Mouse (Mus musculus) spleen, adult 2 months (tissue): Measurements from ENCODE around the gene Tex11. TPM values are rescaled to one million over a fixed set of nuclear protein-coding genes. Genes with fewer than 3 reads are reported as not detected.

ENCODE experiments used
- DNase-seq, 2 experiments: peaks; one replicate each; pipeline versions ENCODE4 v3.0.0 to v3.0.0-alpha.2; 2012 to 2021; ENCODE audit warnings: low spot score in 2 of 2, low read depth in 1 of 2
- H3K27ac ChIP-seq: fragments of 200-500 bp; 2 replicates; pipeline ENCODE4 v1.5.1; 2012; ENCODE audit warnings: low read length, inconsistent platforms; ENCODE audit not compliant: insufficient read depth
- H3K27me3 ChIP-seq: fragments of 200-500 bp; 2 replicates; pipeline ENCODE4 v1.6.1; 2012; ENCODE audit warnings: mild to moderate bottlenecking, moderate library complexity, low read length, inconsistent platforms; ENCODE audit not compliant: control insufficient read depth, insufficient read depth
- H3K36me3 ChIP-seq: fragments of 200-500 bp; 2 replicates; pipeline ENCODE4 v1.6.1; 2012; ENCODE audit warnings: mild to moderate bottlenecking, low read length, inconsistent platforms; ENCODE audit not compliant: control insufficient read depth, insufficient read depth
- H3K4me1 ChIP-seq: fragments of 200-500 bp; 2 replicates; pipeline ENCODE4 v1.6.1; 2011; ENCODE audit warnings: inconsistent platforms; ENCODE audit not compliant: control insufficient read depth, insufficient read depth, insufficient read length
- H3K4me3 ChIP-seq: fragments of 200-500 bp; 2 replicates; pipeline ENCODE4 v1.5.1; 2011; ENCODE audit warnings: mild to moderate bottlenecking, inconsistent platforms; ENCODE audit not compliant: insufficient read depth, insufficient read length; ENCODE audit errors: extremely low read depth
- CTCF ChIP-seq: fragments of 200-500 bp; IDR thresholded peaks from 2 replicates; pipeline ENCODE4 v1.5.1; 2011; ENCODE audit warnings: mild to moderate bottlenecking, inconsistent platforms; ENCODE audit not compliant: insufficient read depth, insufficient read length, insufficient replicate concordance; ENCODE audit errors: extremely low read depth
- POLR2A ChIP-seq: fragments of 200-500 bp; IDR thresholded peaks from 2 replicates; pipeline ENCODE4 v1.6.1; 2011; ENCODE audit warnings: low read depth, low read length, inconsistent platforms
- WGBS: fragments of 180-500 bp; shearing (Covaris S2); methylation state at CpG from one replicate; pipeline ENCODE4 v1.1.7; 2018; 5-methylcytosine and 5-hydroxymethylcytosine counted together
- polyA plus RNA-seq: library from polyadenylated mRNA; depleted of rRNA; stranded (reverse); fragments of >200 nt; gene quantifications from 2 replicates; pipeline ENCODE4 v1.2.3, GENCODE M21; 2012

Tex11 gene
- polyA plus RNA-seq, 1 experiment = not detected

DNA sequence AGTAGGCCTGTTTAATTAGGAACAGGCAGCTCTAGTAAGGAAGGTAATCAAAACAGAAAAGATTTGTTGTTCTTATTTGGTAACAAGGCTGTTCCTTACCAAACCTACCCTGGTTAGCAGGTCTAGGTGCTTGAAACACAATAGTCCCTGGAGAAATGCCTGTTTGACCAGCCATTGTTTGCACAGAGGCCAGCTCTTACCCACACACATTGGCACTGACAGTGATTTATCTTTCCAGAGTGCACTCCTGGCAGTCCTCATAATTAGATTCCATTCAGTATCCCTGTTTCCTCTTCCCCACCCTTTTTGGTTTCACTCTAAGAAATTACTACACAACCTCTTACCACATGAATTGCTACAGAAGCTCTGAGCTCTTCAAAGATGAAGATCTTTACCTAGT is 220.3 kb downstream of the Tex11 start:
- TF ChIP-seq CTCF (no peak), POLR2A (no peak)

DNA sequence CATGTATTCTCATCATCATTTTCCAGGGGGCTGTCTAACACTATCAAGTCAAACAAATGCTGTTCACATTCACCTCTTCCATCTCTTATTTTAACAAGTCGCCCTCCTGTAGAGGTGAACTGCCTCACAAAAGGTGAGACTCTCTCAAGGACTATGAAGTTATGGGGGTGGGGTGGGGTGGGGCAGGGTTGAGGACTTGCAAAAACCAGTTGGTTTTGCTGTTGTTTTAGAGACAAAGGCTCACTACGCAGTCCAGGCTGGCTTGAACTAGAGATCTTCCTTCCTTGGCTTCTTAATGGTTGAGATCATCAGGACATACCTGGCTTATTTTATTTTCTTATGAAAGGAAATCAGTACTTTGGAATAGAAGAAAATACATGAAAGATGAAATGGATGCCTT is 226.7 kb downstream of the Tex11 start:
- Histone ChIP-seq H3K36me3 (no peaks in the 10 kb centered on the region), H3K4me3 (no peak overlapping the region), H3K27me3 (no peaks in the 10 kb centered on the region), H3K27ac (no peak overlapping the region), H3K4me1 (no peaks in the 10 kb centered on the region)
- WGBS = 78% methylated on average over 2 of the region's 2 CpGs
- TF ChIP-seq CTCF = no peak
- DNase-seq = no peak

More for the DNA sequence above, 220.3 kb downstream of the Tex11 start:
- no peak for DNase-seq
- Histone ChIP-seq H3K27ac (no peak overlapping the region), H3K36me3 (no peaks in the 10 kb centered on the region), H3K4me3 (no peak overlapping the region), H3K27me3 (no peaks in the 10 kb centered on the region), H3K4me1 (no peaks in the 10 kb centered on the region)

DNA sequence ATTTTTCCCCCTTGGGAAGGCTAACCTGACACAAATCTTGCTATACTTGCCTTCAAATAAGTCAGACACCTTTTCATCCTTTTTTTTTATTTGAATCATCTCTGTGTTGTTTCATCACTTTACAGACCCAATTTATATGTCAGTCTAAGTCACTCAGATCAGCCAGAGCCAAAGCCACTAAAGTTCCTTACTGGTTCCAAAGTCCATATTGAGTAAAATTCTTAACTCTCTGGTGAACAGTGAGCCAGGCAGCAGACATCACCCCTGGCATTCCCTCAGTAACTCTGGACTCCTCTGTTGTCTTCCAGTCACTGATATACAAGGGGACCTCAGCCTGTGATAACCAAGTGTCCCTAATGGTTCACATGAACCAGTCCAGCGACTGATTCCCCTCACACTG is 233.9 kb downstream of the Tex11 start:
- H3K27ac ChIP-seq = no peak overlapping the region
- WGBS = 76% methylated on average over 1 of the region's 1 CpGs
- TF ChIP-seq CTCF (no peak), POLR2A (no peak)
- H3K4me1 ChIP-seq = no peaks in the 10 kb centered on the region
- H3K4me3 ChIP-seq = no peak overlapping the region
- no peak for DNase-seq
- no peaks in the 10 kb centered on the region for H3K27me3 ChIP-seq
- H3K36me3 ChIP-seq = no peaks in the 10 kb centered on the region

DNA sequence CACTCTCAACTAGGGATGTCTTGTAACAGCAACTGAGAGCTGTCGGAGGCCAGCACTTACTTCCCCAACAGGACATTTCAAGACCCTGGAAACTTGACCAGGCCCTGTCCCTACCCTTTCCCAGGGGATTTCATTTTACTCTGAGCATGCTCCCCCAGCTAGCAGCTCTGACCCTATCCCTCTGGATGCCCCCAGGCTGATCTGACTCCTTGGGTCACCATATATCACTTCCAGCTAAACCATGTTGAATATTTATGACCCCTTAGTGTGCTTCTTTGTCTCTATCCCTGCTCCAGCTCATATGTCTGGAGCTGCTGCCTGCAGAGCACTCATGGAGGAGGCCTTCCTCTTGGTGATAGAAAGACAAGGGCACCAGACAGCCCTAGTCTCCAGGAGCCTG is 238.3 kb downstream of the Tex11 start:
- no peaks in the 10 kb centered on the region for H3K27me3 ChIP-seq
- DNase-seq = no peak
- H3K4me1 ChIP-seq = peaks cover 2% of the 10 kb centered on the region; the same call in 1 of the 2 replicates
- WGBS = 97% methylated on average over 1 of the region's 1 CpGs
- H3K27ac ChIP-seq = no peak overlapping the region
- no peak overlapping the region for H3K4me3 ChIP-seq
- no peak for TF ChIP-seq POLR2A
- TF ChIP-seq CTCF = no peak
- H3K36me3 ChIP-seq = 0 out of 2 replicates have a peak, but pooled peaks cover 2% of the 10 kb centered on the region

DNA sequence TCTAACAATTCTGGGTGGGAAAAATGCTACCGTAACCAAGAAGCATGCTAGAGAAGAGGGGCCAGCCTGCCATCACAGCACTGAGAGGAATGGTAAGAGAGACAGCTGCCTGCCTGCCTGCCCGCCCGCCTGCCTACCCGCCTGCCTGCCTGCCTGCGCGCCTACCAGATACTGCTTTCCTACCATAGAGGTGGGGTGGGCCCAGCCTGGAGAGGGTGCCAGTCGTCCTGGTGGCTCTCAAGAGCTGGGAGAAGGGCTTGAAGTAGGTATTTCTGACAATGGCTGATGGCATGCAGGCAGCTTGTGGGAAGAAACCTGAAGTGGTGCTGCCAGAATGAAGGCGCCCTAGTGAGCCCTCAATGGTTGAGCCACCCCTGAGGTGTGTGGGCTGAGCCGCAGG is 240.8 kb downstream of the Tex11 start:
- Histone ChIP-seq H3K4me1 (peaks cover 2% of the 10 kb centered on the region; the same call in 1 of the 2 replicates), H3K4me3 (no peak overlapping the region), H3K27me3 (no peaks in the 10 kb centered on the region), H3K27ac (no peak overlapping the region), H3K36me3 (0 out of 2 replicates have a peak, but pooled peaks cover 2% of the 10 kb centered on the region)
- TF ChIP-seq CTCF (no peak), POLR2A (no peak)
- 86% methylated on average over 9 of the region's 9 CpGs for WGBS
- no peak for DNase-seq

DNA sequence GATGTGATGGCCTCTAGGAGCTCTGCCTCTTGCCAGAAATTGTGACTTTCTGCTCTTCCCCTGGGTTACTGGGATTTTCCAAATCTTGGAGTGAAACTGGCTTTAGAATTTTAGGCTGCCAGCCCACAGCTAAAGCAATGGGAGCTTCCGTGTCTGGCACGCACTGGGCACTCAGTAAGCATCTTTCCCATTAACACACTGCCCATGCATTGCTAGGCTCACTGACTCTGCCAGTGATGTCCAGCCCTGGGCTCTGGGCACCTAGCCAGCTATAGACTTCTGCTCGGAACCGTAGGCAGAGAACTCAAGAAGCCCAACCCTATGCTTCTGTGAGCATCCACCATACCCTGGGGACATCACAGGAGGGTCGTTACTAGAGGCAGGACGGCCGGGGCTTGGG is 243.7 kb downstream of the Tex11 start:
- peaks cover 2% of the 10 kb centered on the region; the same call in 1 of the 2 replicates for H3K4me1 ChIP-seq
- H3K27ac ChIP-seq = no peak overlapping the region
- peaks cover 2% of the 10 kb centered on the region; the same call in 1 of the 2 replicates for H3K36me3 ChIP-seq
- TF ChIP-seq POLR2A = no peak
- no peak for TF ChIP-seq CTCF
- DNase-seq = no peak
- no peaks in the 10 kb centered on the region for H3K27me3 ChIP-seq
- WGBS = 86% methylated on average over 7 of the region's 7 CpGs
- no peak overlapping the region for H3K4me3 ChIP-seq

DNA sequence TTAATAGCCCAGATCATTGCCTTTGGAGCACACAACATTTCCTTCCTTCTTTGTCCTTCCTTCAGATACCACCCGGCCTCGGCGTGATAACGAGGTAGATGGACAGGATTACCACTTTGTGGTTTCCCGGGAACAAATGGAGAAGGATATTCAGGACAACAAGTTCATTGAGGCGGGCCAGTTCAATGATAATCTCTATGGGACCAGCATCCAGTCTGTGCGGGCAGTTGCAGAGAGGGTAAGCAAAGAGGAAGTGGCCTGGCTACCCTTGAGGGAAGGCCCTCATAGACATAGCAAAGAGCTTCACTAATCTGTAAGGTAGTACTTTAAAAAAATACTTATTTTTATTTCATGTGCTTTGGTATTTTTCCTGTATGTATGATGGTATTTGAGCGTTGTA is 245.3 kb downstream of the Tex11 start:
- Histone ChIP-seq H3K4me1 (no peaks in the 10 kb centered on the region; the same call in 1 of the 2 replicates), H3K36me3 (peaks cover 2% of the 10 kb centered on the region; the same call in 1 of the 2 replicates), H3K4me3 (no peak overlapping the region), H3K27ac (no peak overlapping the region), H3K27me3 (no peaks in the 10 kb centered on the region)
- 57% methylated on average over 8 of the region's 8 CpGs for WGBS
- no peak for DNase-seq
- TF ChIP-seq POLR2A (no peak), CTCF (no peak)
